Mouse (Mus musculus): ENCODE results near the gene Stac3.

Stac3 gene

DNA sequence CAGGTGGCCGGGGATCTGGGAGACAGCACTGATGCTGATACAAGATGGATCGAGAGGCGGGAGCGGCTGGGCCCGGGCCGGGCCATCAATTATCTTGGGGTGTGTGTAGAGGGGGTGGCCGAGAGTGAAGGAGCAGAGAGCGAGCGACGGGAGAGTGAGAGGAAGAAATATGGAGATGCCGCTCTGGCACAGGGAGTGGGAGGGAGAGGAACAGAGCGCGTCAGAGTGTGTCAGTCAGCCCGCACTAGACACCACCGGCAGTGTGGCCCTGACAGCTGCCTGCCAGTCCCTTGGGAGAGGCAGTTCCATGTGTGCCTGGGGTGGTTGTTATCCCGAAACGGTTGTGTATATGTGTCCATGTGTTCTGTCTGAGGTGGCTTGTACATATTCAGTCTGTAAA lies 26.0 kb downstream of the Stac3 start:
- no peaks in the 10 kb centered on the region for H3K27me3 ChIP-seq (ENCODE audit: control insufficient read depth, insufficient read depth, low read length, poor library complexity, severe bottlenecking)
- no peak for DNase-seq (ENCODE audit: low read depth, low spot score)

DNA sequence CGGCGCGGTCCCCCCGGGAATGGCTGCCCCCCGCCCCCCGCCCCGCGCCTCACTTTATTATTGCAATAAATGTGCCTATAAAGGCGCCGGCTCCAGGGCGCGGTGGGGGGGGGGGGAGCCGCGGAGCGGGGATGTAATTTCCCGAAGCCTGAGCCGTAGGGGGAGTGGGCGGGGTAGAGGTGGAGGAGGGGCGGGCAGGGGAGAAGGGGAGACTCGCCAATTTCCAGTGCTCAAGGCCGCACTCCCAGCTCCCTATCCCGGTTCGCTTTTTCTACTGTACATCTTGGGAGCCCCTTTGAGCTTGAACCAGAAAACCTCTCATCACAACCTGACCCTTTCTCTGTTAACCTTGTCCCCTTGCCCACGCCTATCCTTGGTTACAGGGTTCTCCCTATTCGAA lies 29.5 kb downstream of the Stac3 start:
- no peaks in the 10 kb centered on the region for H3K36me3 ChIP-seq (ENCODE audit: control insufficient read depth, insufficient read depth, low read length, poor library complexity, severe bottlenecking)
- DNase-seq (ENCODE audit: low read depth, low spot score) = no peak
- H3K27me3 ChIP-seq (ENCODE audit: control insufficient read depth, insufficient read depth, low read length, poor library complexity, severe bottlenecking) = no peaks in the 10 kb centered on the region

More for the DNA sequence above, 26.0 kb downstream of the Stac3 start:
- no peaks in the 10 kb centered on the region for H3K36me3 ChIP-seq (ENCODE audit: control insufficient read depth, insufficient read depth, low read length, poor library complexity, severe bottlenecking)

DNA sequence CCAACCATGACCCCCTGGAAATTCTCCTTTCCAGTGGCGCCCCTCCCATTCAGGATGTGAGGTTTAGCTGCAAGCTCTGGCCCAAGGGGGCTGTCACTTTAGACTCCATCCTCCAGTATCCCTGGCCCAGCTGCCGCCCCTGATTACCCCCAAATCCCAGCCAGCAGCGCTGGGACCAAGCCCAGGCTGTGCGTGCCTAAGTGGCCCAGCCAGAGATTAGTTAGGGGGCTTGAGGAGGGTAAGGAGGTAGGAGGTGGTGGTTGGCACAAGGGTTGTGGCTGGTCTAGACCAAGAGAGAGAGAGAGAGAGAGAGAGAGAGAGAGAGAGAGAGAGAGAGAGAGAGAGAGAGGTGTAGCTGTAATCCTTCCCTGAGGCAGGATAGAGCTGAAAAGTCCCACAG lies 30.1 kb downstream of the Stac3 start:
- no peaks in the 10 kb centered on the region for H3K36me3 ChIP-seq (ENCODE audit: control insufficient read depth, insufficient read depth, low read length, poor library complexity, severe bottlenecking)
- no peak for DNase-seq (ENCODE audit: low read depth, low spot score)
- no peaks in the 10 kb centered on the region for H3K27me3 ChIP-seq (ENCODE audit: control insufficient read depth, insufficient read depth, low read length, poor library complexity, severe bottlenecking)

DNA sequence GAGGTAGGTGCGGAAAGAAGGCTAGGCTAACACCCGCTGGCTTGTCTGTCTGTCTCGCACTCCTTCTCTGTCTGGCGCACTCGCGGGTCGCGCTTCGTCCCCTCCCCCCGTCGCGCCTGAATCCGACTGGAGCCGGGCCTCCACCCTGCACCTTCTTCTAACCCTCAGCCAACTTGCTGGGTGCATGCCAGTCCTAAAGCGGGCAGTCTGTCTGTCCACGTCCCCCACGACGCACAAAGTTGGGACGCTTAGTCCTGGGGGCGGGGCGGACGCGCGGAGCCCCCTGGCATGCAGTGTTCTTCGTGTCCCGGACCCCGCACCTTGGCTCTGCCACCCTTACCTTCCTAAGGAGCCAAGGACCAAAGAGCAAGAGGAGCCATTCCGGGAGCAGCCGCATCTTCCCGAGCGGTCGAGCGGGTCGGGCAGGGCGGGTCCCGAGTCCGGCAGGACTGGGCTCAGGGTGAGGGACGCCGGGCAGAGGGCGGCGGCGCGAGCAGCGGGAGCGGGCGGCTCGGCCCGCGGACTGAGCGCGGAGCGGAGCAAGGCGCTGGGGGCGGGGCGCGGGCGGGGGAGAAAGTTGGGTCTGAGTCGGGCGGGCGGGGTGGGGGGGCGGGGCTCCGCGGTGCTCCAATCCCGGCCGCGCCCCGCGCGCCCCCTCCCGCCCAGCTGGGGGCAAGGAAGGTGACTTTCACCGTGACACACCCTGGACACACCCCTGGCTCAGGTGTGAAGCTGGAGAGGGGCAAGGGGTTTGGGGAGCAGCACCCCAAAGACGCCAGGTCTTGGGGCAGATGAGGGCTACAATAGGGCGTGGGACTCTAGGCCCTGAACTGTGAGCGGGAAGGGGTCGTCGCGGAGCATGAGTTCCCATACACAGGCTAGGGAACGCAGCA lies 32.8 kb downstream of the Stac3 start, which contains the start of gene Nxph4:
TSS of gene Nxph4 (minus strand) at position 524 of the 893 bp plus-strand sequence.
- no peaks in the 10 kb centered on the region for H3K27me3 ChIP-seq (ENCODE audit: control insufficient read depth, insufficient read depth, low read length, poor library complexity, severe bottlenecking)
- DNase-seq (ENCODE audit: low read depth, low spot score) = peak; percentile 43
- H3K36me3 ChIP-seq (ENCODE audit: control insufficient read depth, insufficient read depth, low read length, poor library complexity, severe bottlenecking) = no peaks in the 10 kb centered on the region

DNA sequence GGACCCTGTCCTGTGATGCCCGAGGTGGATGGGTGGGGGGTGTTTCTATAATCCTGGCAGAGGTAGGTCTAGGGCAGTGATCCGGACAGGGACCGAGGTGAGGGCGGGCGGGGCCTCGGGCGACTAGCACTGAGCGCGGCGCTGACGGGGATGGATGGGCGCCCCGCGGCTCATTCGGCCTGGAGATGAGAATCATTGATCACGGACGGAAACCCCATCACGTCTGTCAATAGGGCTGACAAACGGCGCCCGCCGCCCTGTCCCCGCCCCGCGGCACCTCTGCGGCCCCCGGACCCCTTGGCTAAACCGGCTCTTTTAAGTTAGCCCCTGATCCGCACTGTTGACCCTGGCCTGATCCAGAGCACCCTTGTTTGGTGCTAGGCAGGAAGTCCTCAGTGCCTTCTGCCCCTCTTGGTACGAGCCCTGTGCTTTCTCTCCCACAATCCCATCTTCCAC lies 33.5 kb downstream of the Stac3 start:
- H3K27me3 ChIP-seq (ENCODE audit: control insufficient read depth, insufficient read depth, low read length, poor library complexity, severe bottlenecking) = no peaks in the 10 kb centered on the region
- peak; percentile 41 for DNase-seq (ENCODE audit: low read depth, low spot score)
- no peaks in the 10 kb centered on the region for H3K36me3 ChIP-seq (ENCODE audit: control insufficient read depth, insufficient read depth, low read length, poor library complexity, severe bottlenecking)

DNA sequence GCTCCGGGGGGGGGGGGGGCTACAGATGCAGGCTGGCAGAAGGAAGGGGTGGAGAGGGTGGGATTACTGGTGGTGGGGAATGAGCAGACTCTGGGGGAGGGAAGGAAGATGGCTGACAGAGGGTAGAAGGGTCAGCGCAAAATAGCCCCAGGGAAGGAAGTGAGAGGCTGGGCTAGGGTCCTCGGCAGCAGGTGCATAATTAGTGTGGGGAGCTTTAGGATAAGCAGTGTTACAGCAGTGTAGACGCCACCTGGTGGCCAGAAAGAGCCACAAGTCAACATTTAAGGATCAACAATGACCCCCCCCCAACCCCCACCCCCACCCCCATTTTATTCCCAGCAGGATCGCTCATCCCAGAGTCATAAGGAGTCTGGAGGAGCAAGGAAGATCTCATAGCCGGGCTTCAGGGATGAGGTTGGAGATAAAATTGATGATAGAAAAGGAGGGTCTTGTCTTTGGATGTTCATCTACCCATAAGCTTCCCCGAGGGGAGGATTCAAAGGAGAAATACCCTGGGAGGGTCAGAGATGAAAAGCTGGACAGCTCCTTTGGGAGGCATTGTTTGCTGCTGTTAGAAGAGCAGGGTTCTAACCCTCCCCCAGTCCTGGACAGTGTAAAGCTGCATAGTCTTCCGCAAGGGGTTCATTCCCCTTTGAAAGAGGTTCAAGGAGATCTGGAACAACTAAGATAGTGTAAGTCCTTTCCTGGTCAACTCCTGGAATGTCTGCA lies 35.3 kb downstream of the Stac3 start:
- Histone ChIP-seq H3K27me3 (ENCODE audit: control insufficient read depth, insufficient read depth, low read length, poor library complexity, severe bottlenecking) (no peaks in the 10 kb centered on the region), H3K36me3 (ENCODE audit: control insufficient read depth, insufficient read depth, low read length, poor library complexity, severe bottlenecking) (no peaks in the 10 kb centered on the region)
- DNase-seq (ENCODE audit: low read depth, low spot score) = peak; percentile 78

DNA sequence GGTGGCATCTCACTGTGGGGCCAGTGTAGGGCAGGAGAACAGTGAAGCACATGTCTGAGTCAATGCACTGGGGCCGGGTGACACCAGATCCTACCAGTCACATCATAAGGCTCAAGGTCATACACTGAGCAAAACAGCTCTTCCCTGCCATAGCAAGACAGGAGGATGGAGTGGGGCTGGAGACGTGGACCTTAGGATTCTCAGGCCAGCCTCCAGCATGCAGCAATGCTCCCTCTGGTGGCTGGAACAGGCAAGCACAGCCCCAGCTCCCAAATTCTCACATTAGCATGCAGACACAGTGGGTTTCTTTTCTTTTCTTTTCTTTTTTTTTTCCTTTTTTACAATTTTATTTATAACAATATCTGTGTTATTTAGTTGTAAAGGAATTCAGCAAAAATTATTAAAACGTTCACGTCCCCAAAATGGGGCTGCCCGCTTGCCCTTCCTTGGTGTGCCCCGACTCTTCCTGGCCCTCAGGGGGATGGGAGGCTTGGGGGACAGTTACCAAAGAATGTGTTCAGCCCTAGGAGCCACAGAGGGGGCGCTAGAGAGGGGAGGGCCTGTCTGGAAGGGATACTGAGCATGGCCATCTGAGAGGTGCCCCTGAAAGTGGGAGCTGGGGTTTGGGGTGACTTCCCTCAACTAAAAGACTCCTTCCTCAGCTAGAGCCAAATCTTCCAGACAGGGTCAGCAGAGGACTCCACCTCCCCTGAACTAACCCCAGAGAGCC lies 36.5 kb downstream of the Stac3 start:
- DNase-seq (ENCODE audit: low read depth, low spot score) = peak; percentile 81
- Histone ChIP-seq H3K27me3 (ENCODE audit: control insufficient read depth, insufficient read depth, low read length, poor library complexity, severe bottlenecking) (no peaks in the 10 kb centered on the region), H3K36me3 (ENCODE audit: control insufficient read depth, insufficient read depth, low read length, poor library complexity, severe bottlenecking) (no peaks in the 10 kb centered on the region)

DNA sequence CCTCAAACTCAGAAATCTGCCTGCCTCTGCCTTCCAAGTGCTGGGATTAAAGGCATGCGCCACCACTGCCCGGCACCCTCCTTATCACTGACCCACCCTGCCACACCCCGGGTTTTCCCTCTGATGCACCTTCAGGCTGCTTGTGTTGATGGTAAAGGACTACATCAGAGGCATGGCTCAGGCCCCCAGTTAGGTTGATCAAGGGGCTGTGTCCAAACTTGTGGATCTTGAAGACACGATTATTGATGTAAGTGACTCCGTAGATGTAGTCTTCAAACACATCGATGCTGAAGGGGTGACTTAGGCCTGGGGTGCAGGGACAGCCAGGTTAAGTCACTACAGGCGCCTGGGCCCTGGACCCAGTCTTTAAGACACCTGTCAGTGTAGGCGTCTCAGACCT lies 40.0 kb downstream of the Stac3 start:
- DNase-seq (ENCODE audit: low read depth, low spot score) = no peak
- no peaks in the 10 kb centered on the region for H3K27me3 ChIP-seq (ENCODE audit: control insufficient read depth, insufficient read depth, low read length, poor library complexity, severe bottlenecking)
- H3K36me3 ChIP-seq (ENCODE audit: control insufficient read depth, insufficient read depth, low read length, poor library complexity, severe bottlenecking) = no peaks in the 10 kb centered on the region

DNA sequence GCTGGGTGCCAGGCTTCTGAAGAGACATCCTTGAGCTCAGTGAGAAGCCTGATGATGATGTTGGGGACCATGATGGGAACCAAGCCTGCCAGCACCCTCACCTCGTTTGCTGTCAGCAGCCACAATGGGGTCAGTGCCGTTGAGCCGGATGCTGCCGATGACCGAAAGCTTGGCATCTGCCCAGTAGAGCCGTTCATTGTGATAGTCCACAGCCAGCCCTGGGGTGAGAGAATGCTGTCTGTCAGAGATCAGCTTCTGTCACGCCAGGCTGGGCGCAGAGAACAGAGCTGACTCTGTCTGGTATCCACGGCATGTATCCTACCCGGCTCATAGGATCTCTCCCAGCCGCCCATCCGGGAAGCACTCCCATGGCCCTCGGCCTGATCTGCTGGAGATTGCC lies 40.6 kb downstream of the Stac3 start:
- DNase-seq (ENCODE audit: low read depth, low spot score) = no peak
- Histone ChIP-seq H3K36me3 (ENCODE audit: control insufficient read depth, insufficient read depth, low read length, poor library complexity, severe bottlenecking) (no peaks in the 10 kb centered on the region), H3K27me3 (ENCODE audit: control insufficient read depth, insufficient read depth, low read length, poor library complexity, severe bottlenecking) (no peaks in the 10 kb centered on the region)

DNA sequence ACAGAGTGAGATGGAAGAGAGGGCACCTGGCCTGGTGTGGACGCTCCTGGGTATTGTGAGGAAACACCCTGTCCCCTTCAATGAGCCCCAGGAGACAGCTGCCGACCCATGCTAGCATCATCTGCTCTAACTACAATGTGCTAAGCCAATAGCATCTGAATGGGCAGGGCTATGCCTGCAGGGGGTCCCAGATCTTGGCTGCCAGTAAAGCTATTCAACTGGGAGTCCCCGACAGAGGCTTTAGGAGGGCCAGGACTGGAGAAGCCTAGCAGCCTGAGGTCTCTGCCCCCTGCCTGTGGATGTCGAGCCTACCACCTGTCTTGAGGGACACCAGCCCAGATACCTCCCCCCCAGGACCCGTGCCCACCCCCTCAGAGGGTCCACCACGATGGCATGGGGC lies 41.2 kb downstream of the Stac3 start:
- no peaks in the 10 kb centered on the region for H3K27me3 ChIP-seq (ENCODE audit: control insufficient read depth, insufficient read depth, low read length, poor library complexity, severe bottlenecking)
- DNase-seq (ENCODE audit: low read depth, low spot score) = no peak
- no peaks in the 10 kb centered on the region for H3K36me3 ChIP-seq (ENCODE audit: control insufficient read depth, insufficient read depth, low read length, poor library complexity, severe bottlenecking)

DNA sequence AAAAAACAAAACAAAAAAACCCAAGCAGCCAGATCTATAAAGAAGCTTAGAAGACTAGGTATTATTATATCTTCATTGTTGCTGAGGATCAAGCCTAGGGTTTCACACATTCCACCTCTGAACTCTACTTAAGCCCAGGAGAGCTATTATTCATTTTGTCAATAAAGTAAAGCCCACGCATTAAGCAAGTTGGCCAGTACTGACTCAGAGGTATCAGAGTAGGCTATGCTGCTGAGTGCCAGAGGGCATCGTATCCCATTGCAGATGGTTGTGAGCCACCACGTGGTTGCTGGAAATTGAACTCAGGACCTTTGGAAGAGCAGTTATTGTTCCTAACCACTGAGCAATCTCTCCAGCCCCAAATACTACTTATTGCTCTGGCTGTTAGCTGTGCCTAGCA lies 42.4 kb downstream of the Stac3 start:
- Histone ChIP-seq H3K36me3 (ENCODE audit: control insufficient read depth, insufficient read depth, low read length, poor library complexity, severe bottlenecking) (no peaks in the 10 kb centered on the region), H3K27me3 (ENCODE audit: control insufficient read depth, insufficient read depth, low read length, poor library complexity, severe bottlenecking) (no peaks in the 10 kb centered on the region)
- no peak for DNase-seq (ENCODE audit: low read depth, low spot score)

DNA sequence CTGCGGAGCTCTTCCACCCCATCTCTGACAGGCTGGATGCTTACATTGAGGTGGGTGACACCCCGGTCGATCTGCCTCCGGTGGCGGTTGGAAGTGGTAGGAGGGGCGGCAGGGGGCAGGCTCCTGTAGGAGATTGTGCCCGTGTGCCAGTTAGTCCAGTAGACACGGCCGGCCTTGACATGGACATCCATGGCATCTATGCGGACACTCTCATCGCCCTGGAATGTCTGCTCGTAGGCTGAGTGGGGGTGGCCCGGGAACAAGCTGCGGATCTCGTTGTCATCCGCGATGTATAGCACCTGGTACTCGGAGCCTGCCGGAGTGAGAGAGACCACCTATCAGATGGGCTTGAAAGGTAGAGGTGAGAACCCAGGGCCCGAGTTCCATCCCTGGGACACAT lies 42.9 kb downstream of the Stac3 start:
- H3K36me3 ChIP-seq (ENCODE audit: control insufficient read depth, insufficient read depth, low read length, poor library complexity, severe bottlenecking) = no peaks in the 10 kb centered on the region
- DNase-seq (ENCODE audit: low read depth, low spot score) = no peak
- H3K27me3 ChIP-seq (ENCODE audit: control insufficient read depth, insufficient read depth, low read length, poor library complexity, severe bottlenecking) = no peaks in the 10 kb centered on the region

DNA sequence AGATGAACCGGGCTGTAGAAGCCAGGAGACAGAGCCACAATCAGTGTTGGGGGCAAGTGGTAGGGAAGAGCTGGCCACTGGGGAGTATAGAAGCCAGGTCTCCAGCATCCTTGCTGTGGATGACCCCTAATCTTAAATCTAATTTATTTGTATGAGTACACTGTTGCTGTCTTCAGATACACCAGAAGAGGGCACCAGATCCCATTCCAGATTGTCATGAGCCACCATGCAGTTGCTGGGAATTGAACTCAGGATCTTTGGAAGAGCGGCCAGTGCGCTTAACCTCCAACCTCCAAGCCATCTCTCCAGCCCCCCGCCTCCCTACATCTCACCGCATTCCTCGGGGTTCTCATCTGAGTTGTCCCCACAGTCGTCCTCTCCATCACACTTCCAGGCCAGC lies 45.0 kb downstream of the Stac3 start:
- Histone ChIP-seq H3K36me3 (ENCODE audit: control insufficient read depth, insufficient read depth, low read length, poor library complexity, severe bottlenecking) (no peaks in the 10 kb centered on the region), H3K27me3 (ENCODE audit: control insufficient read depth, insufficient read depth, low read length, poor library complexity, severe bottlenecking) (no peaks in the 10 kb centered on the region)
- no peak for DNase-seq (ENCODE audit: low read depth, low spot score)

DNA sequence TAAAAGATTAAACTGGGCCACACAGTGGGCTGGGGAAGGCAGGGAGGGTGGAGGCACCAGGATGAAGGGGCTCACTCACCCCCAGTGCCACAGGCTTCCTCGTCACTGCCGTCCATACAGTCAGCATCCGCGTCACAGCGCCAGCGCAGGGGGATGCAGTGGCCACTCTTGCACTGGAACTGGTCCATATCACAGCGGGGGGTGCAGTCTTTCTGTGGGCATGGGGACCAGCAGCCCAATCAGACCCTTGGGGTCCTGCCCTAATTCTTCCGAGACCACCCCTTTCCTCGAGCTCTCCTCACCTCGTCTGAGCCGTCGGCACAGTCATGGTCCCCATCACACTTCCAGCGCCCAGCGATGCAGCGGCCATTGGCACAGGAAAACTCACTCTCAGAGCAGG lies 46.8 kb downstream of the Stac3 start:
- no peaks in the 10 kb centered on the region for H3K27me3 ChIP-seq (ENCODE audit: control insufficient read depth, insufficient read depth, low read length, poor library complexity, severe bottlenecking)
- no peak for DNase-seq (ENCODE audit: low read depth, low spot score)
- H3K36me3 ChIP-seq (ENCODE audit: control insufficient read depth, insufficient read depth, low read length, poor library complexity, severe bottlenecking) = no peaks in the 10 kb centered on the region

DNA sequence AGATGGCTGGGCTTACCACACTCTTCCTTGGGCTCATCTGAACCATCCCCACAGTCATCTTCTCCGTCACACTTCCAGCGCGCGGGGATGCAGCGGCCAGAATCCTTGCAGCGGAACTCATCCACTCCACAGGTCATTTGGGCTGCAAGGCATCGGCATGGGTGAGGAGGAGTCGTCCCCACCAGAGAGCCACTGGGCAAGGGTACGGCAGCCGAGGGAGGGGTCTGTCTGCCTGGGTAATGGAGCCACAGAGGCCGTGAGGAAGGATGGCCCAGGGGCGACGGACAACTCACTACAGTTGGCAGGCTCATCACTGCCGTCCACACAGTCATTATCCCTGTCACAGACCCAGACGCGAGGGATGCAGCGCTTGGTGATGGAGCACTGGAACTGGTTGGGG lies 48.4 kb downstream of the Stac3 start:
- DNase-seq (ENCODE audit: low read depth, low spot score) = no peak
- Histone ChIP-seq H3K36me3 (ENCODE audit: control insufficient read depth, insufficient read depth, low read length, poor library complexity, severe bottlenecking) (no peaks in the 10 kb centered on the region), H3K27me3 (ENCODE audit: control insufficient read depth, insufficient read depth, low read length, poor library complexity, severe bottlenecking) (no peaks in the 10 kb centered on the region)

Data from splenic B cell, adult 2 months (primary cell).